Mouse (Mus musculus): ENCODE measurements at regions not wholly inside any gene's neighbourhood (a gene's known extent, or its start where the extent isn't known, plus 50 kb on each side); places are given as distances from the start of the nearest gene placed in this dataset.

GRCm38 (mm10) chr1:73799246-73799645 lies 325.0 kb downstream of the Tns1 start:
- no peak for DNase-seq (ENCODE audit: extremely low spot score, low spot score)

- no peak for DNase-seq (ENCODE audit: extremely low spot score, low spot score)
Observed at GRCm38 (mm10) chr1:73797858-73798257, 326.4 kb downstream of the Tns1 start.

GRCm38 (mm10) chr1:73797413-73797812 lies 326.8 kb downstream of the Tns1 start:
- DNase-seq (ENCODE audit: extremely low spot score, low spot score) = no peak

GRCm38 (mm10) chr1:73793871-73794270 lies 330.4 kb downstream of the Tns1 start:
- DNase-seq (ENCODE audit: extremely low spot score, low spot score) = no peak

- no peak for DNase-seq (ENCODE audit: extremely low spot score, low spot score)
Observed at GRCm38 (mm10) chr1:73793256-73793655, 331.0 kb downstream of the Tns1 start.

GRCm38 (mm10) chr1:73792311-73792710 lies 331.9 kb downstream of the Tns1 start:
- no peak for DNase-seq (ENCODE audit: extremely low spot score, low spot score)

- no peak for DNase-seq (ENCODE audit: extremely low spot score, low spot score)
Observed at GRCm38 (mm10) chr1:73787666-73788065, 336.6 kb downstream of the Tns1 start.

GRCm38 (mm10) chr1:73787224-73787623 lies 337.0 kb downstream of the Tns1 start:
- DNase-seq (ENCODE audit: extremely low spot score, low spot score) = no peak

- no peak for DNase-seq (ENCODE audit: extremely low spot score, low spot score)
Observed at GRCm38 (mm10) chr1:73783303-73783702, 340.9 kb downstream of the Tns1 start.

- no peak for DNase-seq (ENCODE audit: extremely low spot score, low spot score)
Observed at GRCm38 (mm10) chr1:73782871-73783270, 341.4 kb downstream of the Tns1 start.

GRCm38 (mm10) chr1:73771773-73772172 lies 352.5 kb downstream of the Tns1 start:
- DNase-seq (ENCODE audit: extremely low spot score, low spot score) = no peak

GRCm38 (mm10) chr1:73770631-73771030 lies 353.6 kb downstream of the Tns1 start:
- DNase-seq (ENCODE audit: extremely low spot score, low spot score) = no peak

- DNase-seq (ENCODE audit: extremely low spot score, low spot score) = no peak
Observed at GRCm38 (mm10) chr1:73764611-73765333, 359.5 kb downstream of the Tns1 start.

- peak; percentile 69 for DNase-seq (ENCODE audit: extremely low spot score, low spot score)
Observed at GRCm38 (mm10) chr1:73758110-73759061, 365.9 kb downstream of the Tns1 start.

GRCm38 (mm10) chr1:73755791-73756190 lies 368.5 kb downstream of the Tns1 start:
- no peak for DNase-seq (ENCODE audit: extremely low spot score, low spot score)

GRCm38 (mm10) chr1:73754928-73755327 lies 369.3 kb downstream of the Tns1 start:
- no peak for DNase-seq (ENCODE audit: extremely low spot score, low spot score)

GRCm38 (mm10) chr1:73753157-73753556 lies 371.1 kb downstream of the Tns1 start:
- no peak for DNase-seq (ENCODE audit: extremely low spot score, low spot score)

- no peak for DNase-seq (ENCODE audit: extremely low spot score, low spot score)
Observed at GRCm38 (mm10) chr1:73748702-73749101, 375.5 kb downstream of the Tns1 start.

- DNase-seq (ENCODE audit: extremely low spot score, low spot score) = no peak
Observed at GRCm38 (mm10) chr1:73744555-73745234, 379.6 kb downstream of the Tns1 start.

- DNase-seq (ENCODE audit: extremely low spot score, low spot score) = peak; percentile 37
Observed at GRCm38 (mm10) chr1:73743737-73744554, 380.3 kb downstream of the Tns1 start.

GRCm38 (mm10) chr1:73737083-73737482 lies 387.2 kb downstream of the Tns1 start:
- peak; percentile 34 for DNase-seq (ENCODE audit: extremely low spot score, low spot score)

All from neural tube, embryonic 10.5 days (tissue).